Mouse (Mus musculus): Measurements from ENCODE around the gene St6gal1. TPM values are rescaled to one million over a fixed set of nuclear protein-coding genes. Genes with fewer than 3 reads are reported as not detected.

The St6gal1 gene
- polyA plus RNA-seq, 1 experiment from 2014 or later, result 7.7 TPM

- no peak overlapping the region for H3K4me3 ChIP-seq (ENCODE audit: low read depth, low read length)
- H3K4me2 ChIP-seq (replicated peaks; ENCODE audit: low read depth), result no peak overlapping the region
- ATAC-seq (ENCODE audit: low FRiP score, low TSS enrichment), result no peak
- H3K9ac ChIP-seq (ENCODE audit: low read length), result no peak overlapping the region
- H3K36me3 ChIP-seq (ENCODE audit: control insufficient read depth, insufficient read depth, low read length), result no peaks in the 10 kb centered on the region
- no peak for DNase-seq (ENCODE audit: low spot score)
- H3K4me1 ChIP-seq (replicated peaks; ENCODE audit: control insufficient read depth, insufficient read depth), result no peaks in the 10 kb centered on the region
- H3K9me3 ChIP-seq (ENCODE audit: control insufficient read depth, low read length), result no peaks in the 10 kb centered on the region
- no peak overlapping the region for H3K27ac ChIP-seq (replicated peaks)
- H3K27me3 ChIP-seq (ENCODE audit: control insufficient read depth, insufficient read depth, low read length), result no peaks in the 10 kb centered on the region
- WGBS, result 58% methylated on average over 5 of the region's 5 CpGs
- TF ChIP-seq EP300 (optimal IDR thresholded peaks at IDR 0.05), result no peak
- no peak for TF ChIP-seq CTCF (IDR thresholded peaks at IDR 0.05; ENCODE audit: low read depth)
Observed at GRCm38 (mm10) chr16:23262846-23263245, 38.3 kb downstream of the St6gal1 start.

DNA sequence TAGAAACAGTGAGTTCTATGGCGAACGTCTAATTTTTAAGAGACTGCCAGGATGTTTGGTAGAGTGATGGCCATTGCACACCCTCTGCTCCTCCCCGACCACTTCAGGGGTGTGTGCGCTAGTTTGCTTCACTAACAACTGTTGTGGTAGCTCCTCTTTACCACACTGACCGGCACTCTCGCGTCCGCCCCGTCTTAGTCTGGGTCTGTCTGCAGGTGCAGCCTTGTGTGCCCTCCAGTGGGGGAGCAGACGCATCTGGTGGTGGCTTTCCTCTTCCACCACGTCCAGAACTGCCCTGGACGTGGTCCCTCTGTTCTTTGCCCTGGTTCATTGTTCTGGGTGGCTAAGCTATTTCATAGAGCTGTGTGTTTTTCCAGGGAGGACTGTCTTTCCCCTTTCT is 40.5 kb downstream of the St6gal1 start:
- H3K9ac ChIP-seq (ENCODE audit: low read length), result no peak overlapping the region
- no peaks in the 10 kb centered on the region for H3K4me1 ChIP-seq (replicated peaks; ENCODE audit: control insufficient read depth, insufficient read depth)
- H3K36me3 ChIP-seq (ENCODE audit: control insufficient read depth, insufficient read depth, low read length), result no peaks in the 10 kb centered on the region
- H3K9me3 ChIP-seq (ENCODE audit: control insufficient read depth, low read length), result no peaks in the 10 kb centered on the region
- H3K4me2 ChIP-seq (replicated peaks; ENCODE audit: low read depth), result no peak overlapping the region
- WGBS, result 86% methylated on average over 12 of the region's 12 CpGs
- TF ChIP-seq CTCF (IDR thresholded peaks at IDR 0.05; ENCODE audit: low read depth), result no peak
- ATAC-seq (ENCODE audit: low FRiP score, low TSS enrichment), result no peak
- no peak overlapping the region for H3K27ac ChIP-seq (replicated peaks)
- H3K27me3 ChIP-seq (ENCODE audit: control insufficient read depth, insufficient read depth, low read length), result no peaks in the 10 kb centered on the region
- no peak overlapping the region for H3K4me3 ChIP-seq (ENCODE audit: low read depth, low read length)
- no peak for DNase-seq (ENCODE audit: low spot score)

- Histone ChIP-seq H3K27ac (replicated peaks) (no peak overlapping the region), H3K36me3 (ENCODE audit: control insufficient read depth, insufficient read depth, low read length) (no peaks in the 10 kb centered on the region), H3K4me1 (replicated peaks; ENCODE audit: control insufficient read depth, insufficient read depth) (no peaks in the 10 kb centered on the region), H3K9ac (ENCODE audit: low read length) (no peak overlapping the region), H3K4me3 (ENCODE audit: low read depth, low read length) (no peak overlapping the region), H3K4me2 (replicated peaks; ENCODE audit: low read depth) (no peak overlapping the region), H3K9me3 (ENCODE audit: control insufficient read depth, low read length) (no peaks in the 10 kb centered on the region), H3K27me3 (ENCODE audit: control insufficient read depth, insufficient read depth, low read length) (no peaks in the 10 kb centered on the region)
- DNase-seq (ENCODE audit: low spot score) (no peak), ATAC-seq (ENCODE audit: low FRiP score, low TSS enrichment) (no peak)
- no peak for TF ChIP-seq CTCF (IDR thresholded peaks at IDR 0.05; ENCODE audit: low read depth)
- 67% methylated on average over 6 of the region's 6 CpGs for WGBS
Observed at GRCm38 (mm10) chr16:23265481-23265880, 40.9 kb downstream of the St6gal1 start.

DNA sequence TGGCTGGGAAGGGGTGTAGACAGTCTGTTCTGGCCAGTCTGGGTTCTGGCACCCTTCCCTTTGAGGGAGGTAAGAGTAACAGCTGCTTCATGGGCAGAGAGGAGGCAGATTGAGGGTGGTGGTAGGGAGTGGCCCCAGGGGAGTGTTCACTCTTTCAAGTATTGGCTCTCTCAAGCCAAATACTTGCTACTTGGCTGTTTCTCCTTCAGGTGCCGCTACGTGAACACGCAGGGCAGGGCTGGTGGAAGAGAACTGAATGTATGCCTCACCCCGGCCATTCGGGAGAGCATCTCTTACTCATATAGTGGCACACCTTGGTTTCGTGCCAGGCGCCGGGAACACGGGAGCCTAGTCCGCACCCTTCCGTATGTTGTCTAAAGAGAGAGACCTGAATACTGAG is 41.8 kb downstream of the St6gal1 start:
- H3K36me3 ChIP-seq (ENCODE audit: control insufficient read depth, insufficient read depth, low read length), result no peaks in the 10 kb centered on the region
- ATAC-seq (ENCODE audit: low FRiP score, low TSS enrichment) (peak; percentile 53), DNase-seq (ENCODE audit: low spot score) (peak; percentile 51)
- no peaks in the 10 kb centered on the region for H3K4me1 ChIP-seq (replicated peaks; ENCODE audit: control insufficient read depth, insufficient read depth)
- no peak overlapping the region for H3K9ac ChIP-seq (ENCODE audit: low read length)
- H3K27me3 ChIP-seq (ENCODE audit: control insufficient read depth, insufficient read depth, low read length), result no peaks in the 10 kb centered on the region
- WGBS, result 74% methylated on average over 11 of the region's 11 CpGs
- H3K27ac ChIP-seq (replicated peaks), result no peak overlapping the region
- no peak overlapping the region for H3K4me3 ChIP-seq (ENCODE audit: low read depth, low read length)
- peak; percentile 43 for TF ChIP-seq CTCF (IDR thresholded peaks at IDR 0.05; ENCODE audit: low read depth)
- TF ChIP-seq EP300 (optimal IDR thresholded peaks at IDR 0.05), result no peak
- H3K9me3 ChIP-seq (ENCODE audit: control insufficient read depth, low read length), result no peaks in the 10 kb centered on the region
- no peak overlapping the region for H3K4me2 ChIP-seq (replicated peaks; ENCODE audit: low read depth)

- Histone ChIP-seq H3K9ac (ENCODE audit: low read length) (no peak overlapping the region), H3K27ac (replicated peaks) (no peak overlapping the region), H3K27me3 (ENCODE audit: control insufficient read depth, insufficient read depth, low read length) (no peaks in the 10 kb centered on the region), H3K36me3 (ENCODE audit: control insufficient read depth, insufficient read depth, low read length) (no peaks in the 10 kb centered on the region), H3K9me3 (ENCODE audit: control insufficient read depth, low read length) (no peaks in the 10 kb centered on the region), H3K4me2 (replicated peaks; ENCODE audit: low read depth) (no peak overlapping the region), H3K4me1 (replicated peaks; ENCODE audit: control insufficient read depth, insufficient read depth) (no peaks in the 10 kb centered on the region), H3K4me3 (ENCODE audit: low read depth, low read length) (no peak overlapping the region)
- TF ChIP-seq EP300 (optimal IDR thresholded peaks at IDR 0.05) (no peak), CTCF (IDR thresholded peaks at IDR 0.05; ENCODE audit: low read depth) (no peak)
- 87% methylated on average over 4 of the region's 4 CpGs for WGBS
- DNase-seq (ENCODE audit: low spot score) (no peak), ATAC-seq (ENCODE audit: low FRiP score, low TSS enrichment) (no peak)
Observed at GRCm38 (mm10) chr16:23266896-23267295, 42.4 kb downstream of the St6gal1 start.

- Histone ChIP-seq H3K4me3 (ENCODE audit: low read depth, low read length) (no peak overlapping the region), H3K27me3 (ENCODE audit: control insufficient read depth, insufficient read depth, low read length) (no peaks in the 10 kb centered on the region), H3K4me1 (replicated peaks; ENCODE audit: control insufficient read depth, insufficient read depth) (no peaks in the 10 kb centered on the region; the same call in 1 of the 2 replicates), H3K27ac (replicated peaks) (no peak overlapping the region), H3K9ac (ENCODE audit: low read length) (no peak overlapping the region), H3K9me3 (ENCODE audit: control insufficient read depth, low read length) (no peaks in the 10 kb centered on the region), H3K4me2 (replicated peaks; ENCODE audit: low read depth) (no peak overlapping the region), H3K36me3 (ENCODE audit: control insufficient read depth, insufficient read depth, low read length) (no peaks in the 10 kb centered on the region)
- TF ChIP-seq CTCF (IDR thresholded peaks at IDR 0.05; ENCODE audit: low read depth), result no peak
- no peak for TF ChIP-seq EP300 (optimal IDR thresholded peaks at IDR 0.05)
- no peak for ATAC-seq (ENCODE audit: low FRiP score, low TSS enrichment)
- 69% methylated on average over 7 of the region's 7 CpGs for WGBS
- no peak for DNase-seq (ENCODE audit: low spot score)
Observed at GRCm38 (mm10) chr16:23268231-23268630, 43.7 kb downstream of the St6gal1 start.

Measured in stomach, postnatal 0 days (tissue).